Mouse (Mus musculus): ENCODE data around the gene Fh1. TPM values are rescaled to one million over a fixed set of nuclear protein-coding genes. Genes with fewer than 3 reads are reported as not detected.

The Fh1 gene
- polyA plus RNA-seq, 1 experiment from 2014 or later: 82.6 TPM

DNA sequence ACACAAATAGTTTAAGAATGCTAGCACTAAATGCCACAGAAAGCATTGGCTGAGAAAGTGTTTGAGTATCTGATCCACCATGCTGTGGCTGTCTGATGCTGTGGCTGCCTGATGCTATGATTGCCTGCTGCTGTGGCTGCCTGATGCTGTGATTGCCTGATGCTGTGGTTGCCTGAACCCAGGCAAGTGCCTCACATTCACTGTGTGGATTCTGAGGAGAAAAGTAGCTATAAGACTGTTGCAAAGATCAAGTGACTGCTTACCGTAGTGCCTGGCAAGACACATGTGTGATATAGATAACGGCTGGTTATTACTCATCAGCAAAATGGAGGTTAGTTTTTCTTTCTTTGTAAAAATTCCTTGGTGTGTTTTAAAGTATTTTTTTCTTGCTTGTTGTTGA, 51.3 kb downstream of the Fh1 start:
- Histone ChIP-seq H3K9me3 (no peaks in the 10 kb centered on the region), H3K4me1 (no peaks in the 10 kb centered on the region), H3K27ac (replicated peaks) (no peak overlapping the region), H3K27me3 (no peaks in the 10 kb centered on the region), H3K36me3 (no peaks in the 10 kb centered on the region), H3K4me2 (replicated peaks) (no peak overlapping the region), H3K9ac (replicated peaks) (no peak overlapping the region), H3K4me3 (no peak overlapping the region)
- 93% methylated on average over 2 of the region's 2 CpGs for WGBS
- no peak for ATAC-seq (ENCODE audit: low FRiP score, low read depth)

DNA sequence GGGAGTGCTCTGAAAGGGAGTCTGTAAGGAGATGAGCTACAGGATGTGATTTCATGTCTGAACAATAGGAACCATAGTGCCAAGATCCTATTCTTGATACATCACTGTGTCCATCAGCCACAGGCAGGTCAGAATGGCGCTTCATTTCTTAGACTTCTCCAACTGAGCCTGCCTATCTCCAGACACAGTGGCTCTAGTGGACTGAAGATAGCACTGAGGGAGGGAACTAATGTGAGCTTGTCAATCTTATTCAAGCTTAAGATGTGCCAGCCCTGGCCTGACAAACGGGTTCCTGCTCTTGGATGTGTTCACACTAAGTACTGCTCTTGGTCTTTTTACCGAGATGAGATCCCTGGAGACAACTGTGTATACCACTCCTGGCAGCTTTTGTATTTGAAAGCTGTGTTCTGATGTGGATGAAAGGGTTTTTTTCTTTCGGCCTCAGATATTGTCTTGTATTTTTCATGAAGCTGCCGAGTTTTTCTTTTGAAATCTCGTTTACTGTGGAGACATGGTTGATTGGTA, 59.8 kb downstream of the Fh1 start:
- H3K9me3 ChIP-seq: no peaks in the 10 kb centered on the region

DNA sequence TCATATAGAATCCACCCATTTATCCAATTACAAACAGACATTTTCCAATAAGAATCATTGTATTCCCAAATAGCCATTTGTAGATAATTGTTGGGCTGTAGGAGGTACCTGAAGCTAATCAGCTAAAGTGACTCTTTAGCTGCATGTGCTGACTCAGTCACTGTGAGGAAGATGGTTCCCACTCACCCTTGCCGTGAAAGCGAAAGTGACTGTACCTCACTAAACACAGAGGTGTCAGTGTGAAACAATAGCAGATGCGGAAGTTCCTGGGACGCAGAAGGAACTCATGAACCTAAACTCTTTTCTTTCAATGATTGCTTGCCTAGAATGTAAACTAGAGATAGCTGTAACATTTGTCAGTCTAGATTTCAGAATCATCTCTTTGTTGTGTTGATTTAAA, 61.1 kb downstream of the Fh1 start:
- no peaks in the 10 kb centered on the region for H3K9me3 ChIP-seq
- whole genome bisulfite sequencing: 92% methylated on average over 4 of the region's 4 CpGs
- H3K4me2 ChIP-seq (replicated peaks): no peak overlapping the region
- no peaks in the 10 kb centered on the region for H3K27me3 ChIP-seq
- H3K4me3 ChIP-seq: no peak overlapping the region
- no peak for ATAC-seq (ENCODE audit: low FRiP score, low read depth)
- no peaks in the 10 kb centered on the region for H3K36me3 ChIP-seq
- H3K4me1 ChIP-seq: no peaks in the 10 kb centered on the region
- no peak overlapping the region for H3K9ac ChIP-seq (replicated peaks)
- no peak overlapping the region for H3K27ac ChIP-seq (replicated peaks)

More for the DNA sequence above, 59.8 kb downstream of the Fh1 start:
- H3K36me3 ChIP-seq: no peaks in the 10 kb centered on the region
- WGBS: 70% methylated on average over 6 of the region's 6 CpGs
- H3K9ac ChIP-seq (replicated peaks): no peak overlapping the region
- H3K27ac ChIP-seq (replicated peaks): no peak overlapping the region
- no peak overlapping the region for H3K4me3 ChIP-seq
- no peak overlapping the region for H3K4me2 ChIP-seq (replicated peaks)
- H3K27me3 ChIP-seq: no peaks in the 10 kb centered on the region
- H3K4me1 ChIP-seq: no peaks in the 10 kb centered on the region
- ATAC-seq (ENCODE audit: low FRiP score, low read depth): no peak

DNA sequence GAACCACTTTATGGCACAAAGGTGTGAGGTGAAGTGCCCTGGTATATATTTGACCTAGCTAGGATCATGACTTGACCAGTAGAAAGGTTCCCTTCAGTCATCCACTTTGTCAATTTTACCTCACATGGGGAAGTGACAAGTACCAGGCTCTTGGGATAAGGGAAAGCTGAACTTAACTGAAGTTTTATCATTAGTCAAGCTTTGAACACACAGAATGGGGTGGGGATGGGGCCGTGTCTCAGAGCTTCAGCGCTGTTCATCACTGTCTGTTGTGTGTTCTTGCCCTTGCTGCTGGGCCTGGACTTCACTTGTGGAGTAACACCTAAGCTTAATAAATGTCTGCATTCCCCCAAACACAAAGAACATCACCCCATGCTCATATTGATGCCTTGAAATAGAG, 63.1 kb downstream of the Fh1 start:
- WGBS: 94% methylated on average over 2 of the region's 2 CpGs
- H3K27ac ChIP-seq (replicated peaks): no peak overlapping the region

GRCm38 (mm10) chr1:175561806-175562205, 63.6 kb downstream of the Fh1 start:
- Histone ChIP-seq H3K4me2 (replicated peaks) (no peak overlapping the region), H3K27ac (replicated peaks) (no peak overlapping the region), H3K27me3 (no peaks in the 10 kb centered on the region), H3K9me3 (no peaks in the 10 kb centered on the region), H3K9ac (replicated peaks) (no peak overlapping the region), H3K4me1 (no peaks in the 10 kb centered on the region), H3K36me3 (no peaks in the 10 kb centered on the region), H3K4me3 (no peak overlapping the region)
- no peak for ATAC-seq (ENCODE audit: low FRiP score, low read depth)

More for the DNA sequence above, 63.1 kb downstream of the Fh1 start:
- Histone ChIP-seq H3K36me3 (no peaks in the 10 kb centered on the region), H3K4me2 (replicated peaks) (no peak overlapping the region), H3K9ac (replicated peaks) (no peak overlapping the region), H3K4me1 (no peaks in the 10 kb centered on the region), H3K4me3 (no peak overlapping the region), H3K27me3 (no peaks in the 10 kb centered on the region), H3K9me3 (no peaks in the 10 kb centered on the region)
- ATAC-seq (ENCODE audit: low FRiP score, low read depth): no peak

GRCm38 (mm10) chr1:175554641-175555040, 70.8 kb downstream of the Fh1 start:
- Histone ChIP-seq H3K27ac (replicated peaks) (no peak overlapping the region), H3K27me3 (no peaks in the 10 kb centered on the region), H3K9ac (replicated peaks) (no peak overlapping the region), H3K4me3 (no peak overlapping the region), H3K36me3 (no peaks in the 10 kb centered on the region), H3K4me1 (no peaks in the 10 kb centered on the region), H3K9me3 (no peaks in the 10 kb centered on the region), H3K4me2 (replicated peaks) (no peak overlapping the region)
- WGBS: 83% methylated on average over 1 of the region's 1 CpGs
- ATAC-seq (ENCODE audit: low FRiP score, low read depth): no peak

DNA sequence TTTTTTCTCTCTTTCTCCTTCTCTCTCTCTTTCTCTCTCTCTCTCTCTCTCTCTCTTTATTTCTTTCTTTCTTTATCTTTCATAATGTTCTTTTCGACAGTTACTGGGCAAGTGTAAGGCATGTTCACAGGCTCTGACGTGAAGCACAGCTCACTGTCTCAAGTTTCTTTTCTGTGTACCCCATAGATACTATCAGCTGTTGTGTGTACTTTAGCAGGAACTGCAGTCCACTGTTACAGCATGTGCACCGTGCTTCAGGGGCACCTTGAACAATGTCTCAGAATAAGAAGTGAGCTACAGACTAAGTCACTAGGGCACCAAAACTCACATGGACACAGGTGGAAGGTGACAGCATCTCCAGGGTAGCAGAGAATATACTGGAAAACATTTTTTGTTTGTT, 73.0 kb downstream of the Fh1 start:
- H3K27me3 ChIP-seq: no peaks in the 10 kb centered on the region
- 74% methylated on average over 3 of the region's 3 CpGs for WGBS

DNA sequence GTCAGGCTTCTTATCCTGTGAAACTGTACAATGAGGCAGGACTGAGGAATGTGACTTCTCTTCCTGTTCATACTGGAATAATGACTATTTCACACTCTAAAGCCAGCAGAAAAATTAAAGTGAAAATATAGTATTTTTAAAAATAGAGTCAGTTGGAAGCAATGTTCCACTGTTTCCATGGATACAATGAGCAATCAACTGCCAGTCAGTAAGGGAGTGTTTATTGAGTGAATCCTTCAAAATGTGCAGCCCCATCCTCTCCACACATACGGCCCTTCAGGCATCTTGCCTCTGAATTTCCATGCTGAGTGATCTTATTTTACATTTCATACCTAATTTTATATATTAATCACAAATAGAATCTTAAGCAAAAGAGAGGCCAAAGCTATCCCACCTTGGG, 74.8 kb downstream of the Fh1 start:
- H3K9me3 ChIP-seq: no peaks in the 10 kb centered on the region
- no peak overlapping the region for H3K27ac ChIP-seq (replicated peaks)
- 87% methylated on average over 1 of the region's 1 CpGs for WGBS
- H3K27me3 ChIP-seq: no peaks in the 10 kb centered on the region
- no peak for ATAC-seq (ENCODE audit: low FRiP score, low read depth)
- H3K4me1 ChIP-seq: no peaks in the 10 kb centered on the region
- H3K4me3 ChIP-seq: no peak overlapping the region
- no peak overlapping the region for H3K9ac ChIP-seq (replicated peaks)
- no peaks in the 10 kb centered on the region for H3K36me3 ChIP-seq
- no peak overlapping the region for H3K4me2 ChIP-seq (replicated peaks)

More for the DNA sequence above, 73.0 kb downstream of the Fh1 start:
- H3K4me3 ChIP-seq: no peak overlapping the region
- H3K36me3 ChIP-seq: no peaks in the 10 kb centered on the region
- no peaks in the 10 kb centered on the region for H3K4me1 ChIP-seq
- H3K27ac ChIP-seq (replicated peaks): no peak overlapping the region
- no peak for ATAC-seq (ENCODE audit: low FRiP score, low read depth)
- no peak overlapping the region for H3K4me2 ChIP-seq (replicated peaks)
- no peaks in the 10 kb centered on the region for H3K9me3 ChIP-seq
- H3K9ac ChIP-seq (replicated peaks): no peak overlapping the region

Other genes with a start within 250 kb of the Fh1 start
- gene Rgs7, start 133.1 kb downstream of the Fh1 start, polyA plus RNA-seq (2016; fragmentation: Nextera tagmentation; extraction: Ambion mirVana): 5.1 and 7.3 TPM in 2 replicates
- gene Kmo, start 5.3 kb downstream of the Fh1 start, polyA plus RNA-seq (2016; fragmentation: Nextera tagmentation; extraction: Ambion mirVana): 0.22 and 0.33 TPM in 2 replicates
- gene Opn3, start 67.1 kb upstream of the Fh1 start, polyA plus RNA-seq (2016; fragmentation: Nextera tagmentation; extraction: Ambion mirVana): 10.8 and 11.9 TPM in 2 replicates
- 7.8 and 8.9 TPM in 2 replicates for gene Chml, start 67.3 kb upstream of the Fh1 start, polyA plus RNA-seq (2016; fragmentation: Nextera tagmentation; extraction: Ambion mirVana)
- not detected in 2 replicates for gene Wdr64, start 73.0 kb upstream of the Fh1 start, polyA plus RNA-seq (2016; fragmentation: Nextera tagmentation; extraction: Ambion mirVana)